Mouse (Mus musculus): ENCODE measurements around the gene Fgf4. TPM values are rescaled to one million over a fixed set of nuclear protein-coding genes. Genes with fewer than 3 reads are reported as not detected.
A peak's percentile ranks its signal among the peaks of the same experiment; 100 is the strongest.

Gene Fgf4
- not detected for total RNA-seq (2021)
- long read RNA-seq, result 0 reads

- no peak for DNase-seq (ENCODE audit: low spot score in 2 of 2)
Measured at GRCm38 (mm10) chr7:144847067-144847466, at the start of gene Fgf4. Gene Fgf4, plus strand, starts transcription at chr7:144847367.

- DNase-seq (ENCODE audit: low spot score in 2 of 2), result peak; percentile 46 to 51
Measured at GRCm38 (mm10) chr7:144798471-144798870, 48.7 kb upstream of the Fgf4 start.

- DNase-seq (ENCODE audit: low spot score in 2 of 2), result no peak
Measured at GRCm38 (mm10) chr7:144807036-144807435, 40.1 kb upstream of the Fgf4 start.

DNA sequence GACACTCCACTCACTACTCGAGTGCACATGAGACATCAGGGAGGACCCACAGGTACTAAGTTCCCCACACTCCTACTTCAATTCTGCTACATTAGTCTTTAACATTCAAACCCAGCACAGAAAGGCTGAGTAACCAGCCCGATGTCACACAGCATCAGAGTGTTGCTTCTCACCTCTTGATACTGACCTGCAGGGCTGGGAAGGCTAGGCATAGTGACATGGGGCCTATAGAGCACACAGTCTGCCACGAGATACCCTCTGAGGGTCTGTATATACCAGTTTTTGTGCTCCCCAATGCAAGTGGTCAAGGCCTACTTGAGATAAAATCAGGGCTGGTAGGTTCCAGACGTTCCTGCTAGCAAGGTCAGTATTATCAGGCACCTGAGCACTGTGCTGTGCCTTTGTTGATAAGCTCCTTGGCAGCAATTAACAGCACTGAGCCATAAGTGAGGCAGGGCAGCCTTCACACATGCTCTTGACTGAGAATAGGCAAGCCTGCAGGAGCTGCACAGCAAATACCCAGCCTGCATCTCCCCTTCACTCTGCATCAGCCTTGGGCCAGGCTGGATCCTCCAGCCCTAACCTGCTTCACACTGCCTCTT lies 39.1 kb upstream of the Fgf4 start:
- no peak for DNase-seq (ENCODE audit: low spot score in 2 of 2)

GRCm38 (mm10) chr7:144811521-144811920 lies 35.6 kb upstream of the Fgf4 start:
- DNase-seq (ENCODE audit: low spot score in 2 of 2), result no peak

DNA sequence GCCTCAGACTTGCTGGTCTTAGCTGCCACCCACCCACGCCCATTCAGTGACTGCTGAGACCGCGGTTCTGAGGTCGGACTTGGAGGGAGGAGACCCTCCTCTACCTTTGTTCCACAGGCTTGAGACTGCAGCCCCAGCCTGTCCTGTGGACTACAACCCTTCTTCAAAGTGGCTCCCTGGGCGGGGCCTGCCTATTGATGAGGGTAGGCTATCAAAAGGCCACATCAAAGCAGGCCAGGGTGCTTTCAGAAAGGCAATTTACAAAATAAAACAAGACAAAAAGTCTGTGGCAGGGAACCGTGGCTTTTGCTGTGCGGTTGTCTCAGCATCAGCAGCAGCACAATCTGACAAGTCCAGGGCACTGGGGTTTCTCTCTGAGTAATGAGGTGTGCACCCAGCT lies 25.3 kb upstream of the Fgf4 start:
- no peak for DNase-seq (ENCODE audit: low spot score in 2 of 2)

DNA sequence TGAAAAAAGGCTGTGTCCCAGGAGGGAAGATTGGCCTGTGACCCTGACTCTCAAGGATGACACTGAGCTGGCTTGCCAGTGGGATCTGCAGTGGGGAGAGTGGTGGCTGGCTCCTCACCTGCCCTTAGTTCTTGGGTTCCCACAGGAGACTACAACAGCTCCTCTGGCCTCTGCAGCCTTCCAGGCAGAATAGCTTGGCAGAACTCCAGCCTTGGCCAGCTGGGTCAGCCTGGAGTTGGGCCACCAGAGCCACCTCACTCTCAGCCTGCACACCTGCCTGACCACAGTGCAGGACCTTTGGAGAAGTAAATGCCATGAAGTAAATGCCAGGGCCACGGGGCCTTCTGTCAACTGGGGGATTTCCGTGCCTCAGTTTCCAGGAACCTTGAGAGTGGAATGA lies 23.2 kb upstream of the Fgf4 start:
- DNase-seq (ENCODE audit: low spot score in 2 of 2), result no peak

GRCm38 (mm10) chr7:144828369-144828768 lies 18.8 kb upstream of the Fgf4 start:
- DNase-seq (ENCODE audit: low spot score in 2 of 2), result no peak

DNA sequence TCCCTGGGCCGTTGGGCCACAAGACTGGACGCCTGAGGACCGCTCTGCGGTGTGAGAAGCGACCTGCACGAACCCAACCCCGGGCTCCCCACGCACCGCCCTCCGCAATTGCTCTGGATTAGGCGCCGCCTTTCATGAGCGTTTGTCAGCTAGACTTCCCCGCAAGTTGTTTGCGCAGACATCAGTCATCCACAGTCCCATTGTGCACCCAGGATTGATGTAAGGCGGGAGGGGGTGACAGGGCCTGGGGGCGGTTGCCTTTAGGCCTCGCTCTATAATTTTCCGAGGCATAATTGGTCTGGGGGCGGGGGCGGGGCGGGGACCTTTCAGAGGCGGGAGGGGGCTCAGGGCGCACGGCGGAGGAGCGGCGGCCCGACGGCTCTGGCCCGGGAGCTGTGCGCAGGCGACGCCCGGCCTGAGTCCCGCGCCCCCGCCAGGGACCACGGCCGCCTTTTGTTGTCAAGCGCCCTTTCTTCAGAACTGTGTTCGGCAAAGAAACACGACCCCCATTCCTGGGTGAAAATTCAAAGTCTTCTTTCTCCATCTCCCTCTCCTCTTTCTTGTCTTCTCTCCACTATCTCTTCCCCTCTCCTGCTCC lies 9.2 kb upstream of the Fgf4 start, which contains the start of gene Fgf3:
Gene Fgf3 (plus strand): TSS at position 193 of the 598 bp plus-strand sequence.
- DNase-seq (ENCODE audit: low spot score in 2 of 2), result no peak

- DNase-seq (ENCODE audit: low spot score in 2 of 2), result peak; percentile 19 to 22
Measured at GRCm38 (mm10) chr7:144838522-144839503, 8.4 kb upstream of the Fgf4 start.

DNA sequence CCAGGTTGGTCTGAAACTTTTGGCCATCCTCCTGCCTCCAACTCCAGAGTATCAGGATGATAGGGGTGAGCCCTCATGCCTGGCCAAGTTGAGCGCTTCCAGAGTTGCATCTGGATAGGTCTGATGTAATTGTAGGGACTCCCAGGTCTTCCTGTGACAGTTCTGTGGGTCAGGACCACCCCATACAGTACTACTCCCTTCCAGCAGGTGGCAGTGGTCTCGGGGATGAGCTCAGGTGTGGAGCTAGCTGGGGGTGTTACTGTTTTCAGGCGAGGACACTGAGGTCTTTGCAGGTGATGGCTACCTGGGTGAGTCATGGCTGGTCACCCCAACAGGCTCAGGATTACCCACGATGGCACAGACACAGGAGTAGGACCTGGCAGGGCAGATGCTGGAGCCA lies 1.0 kb upstream of the Fgf4 start:
- DNase-seq (ENCODE audit: low spot score in 2 of 2), result peak; percentile 35 to 48

GRCm38 (mm10) chr7:144851321-144851720 lies 4.2 kb downstream of the Fgf4 start:
- DNase-seq (ENCODE audit: low spot score in 2 of 2), result no peak

GRCm38 (mm10) chr7:144854966-144855365 lies 7.8 kb downstream of the Fgf4 start:
- no peak for DNase-seq (ENCODE audit: low spot score in 2 of 2)

DNA sequence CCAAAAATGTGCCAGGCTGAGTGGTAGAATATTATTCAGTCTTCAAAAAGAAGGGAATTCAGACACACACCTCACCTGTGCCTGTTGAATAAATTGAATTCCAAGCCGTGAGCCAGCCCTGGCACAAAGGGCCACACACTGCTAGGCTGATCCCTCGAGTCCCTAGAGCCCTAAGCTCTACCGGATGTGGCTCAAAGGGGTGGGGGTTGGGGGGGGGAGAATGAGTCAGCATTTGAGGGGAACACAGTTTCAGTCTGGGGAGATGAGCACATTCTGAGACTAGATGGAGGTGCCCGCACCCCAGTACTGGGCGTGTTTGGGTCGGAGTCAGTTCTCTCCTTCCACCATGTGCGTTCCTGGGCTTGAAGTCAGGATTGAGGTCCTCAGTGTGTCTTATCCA lies 10.0 kb downstream of the Fgf4 start:
- no peak for DNase-seq (ENCODE audit: low spot score in 2 of 2)

GRCm38 (mm10) chr7:144857826-144858342 lies 10.7 kb downstream of the Fgf4 start:
- DNase-seq (ENCODE audit: low spot score in 2 of 2), result no peak

DNA sequence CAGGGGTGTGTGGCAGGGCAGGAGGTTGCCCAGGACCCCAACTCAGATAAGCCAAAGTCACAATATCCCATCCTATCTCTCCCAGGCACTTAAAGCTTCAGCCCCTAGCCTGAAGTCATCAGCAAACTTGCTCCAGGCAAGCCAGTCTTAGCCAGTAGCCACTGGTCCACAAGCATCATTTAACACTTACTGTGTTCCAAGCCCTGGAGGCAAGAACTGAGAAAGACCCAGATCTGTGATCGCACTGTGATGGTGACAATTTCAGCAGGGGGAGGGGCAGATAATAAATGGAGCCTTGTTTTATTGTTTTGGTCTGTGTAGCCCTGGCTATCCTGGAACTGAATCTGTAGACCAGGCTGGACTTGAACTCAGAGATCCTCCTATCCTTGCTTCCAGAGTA lies 11.5 kb downstream of the Fgf4 start:
- no peak for DNase-seq (ENCODE audit: low spot score in 2 of 2)

DNA sequence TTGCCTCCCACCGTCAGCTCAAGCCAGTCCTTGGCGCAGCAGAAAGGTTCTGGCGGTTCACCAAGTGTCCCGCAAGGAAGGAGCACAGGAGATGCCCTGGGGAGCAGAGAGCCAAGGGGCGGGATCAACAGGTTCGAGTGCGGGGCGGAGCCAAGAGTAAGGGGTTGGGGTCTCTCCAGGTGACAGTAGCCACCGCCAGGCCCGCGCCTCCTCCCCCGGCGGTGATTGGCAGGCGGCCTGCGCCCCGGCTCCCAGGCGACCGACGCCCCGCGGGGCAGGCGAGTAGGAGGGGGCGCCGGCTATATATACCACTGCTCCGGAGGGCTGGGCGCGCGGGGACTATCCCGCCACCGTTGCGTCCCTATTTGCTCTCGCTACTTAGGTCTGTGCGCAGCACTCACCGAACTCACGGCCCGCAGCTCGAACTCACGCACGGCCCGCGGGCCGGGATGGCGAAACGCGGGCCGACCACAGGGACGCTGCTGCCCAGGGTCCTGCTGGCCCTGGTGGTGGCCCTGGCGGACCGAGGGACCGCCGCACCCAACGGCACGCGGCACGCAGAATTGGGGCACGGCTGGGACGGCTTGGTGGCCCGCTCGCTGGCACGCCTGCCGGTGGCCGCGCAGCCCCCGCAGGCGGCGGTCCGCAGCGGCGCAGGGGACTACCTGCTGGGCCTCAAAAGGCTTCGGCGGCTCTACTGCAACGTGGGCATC lies 14.0 kb downstream of the Fgf4 start:
- no peak for DNase-seq (ENCODE audit: low spot score in 2 of 2)

DNA sequence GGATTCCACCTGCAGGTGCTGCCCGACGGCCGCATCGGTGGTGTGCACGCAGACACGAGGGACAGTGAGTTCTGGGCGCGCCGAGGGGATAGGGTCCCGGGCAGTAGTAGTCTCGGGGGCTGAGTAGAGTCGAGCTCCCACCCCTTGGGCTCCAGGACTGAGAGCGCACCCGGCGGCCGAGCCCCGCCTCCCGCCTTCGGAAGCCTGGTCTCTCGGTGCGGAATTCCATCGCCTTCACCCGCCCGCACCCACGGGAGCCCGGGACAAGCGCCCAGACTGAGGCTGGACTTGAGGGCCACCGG lies 14.6 kb downstream of the Fgf4 start:
- DNase-seq (ENCODE audit: low spot score in 2 of 2), result no peak

- DNase-seq (ENCODE audit: low spot score in 2 of 2), result no peak
Measured at GRCm38 (mm10) chr7:144862126-144862525, 15.0 kb downstream of the Fgf4 start.

GRCm38 (mm10) chr7:144862712-144863111 lies 15.5 kb downstream of the Fgf4 start:
- DNase-seq (ENCODE audit: low spot score in 2 of 2), result no peak

DNA sequence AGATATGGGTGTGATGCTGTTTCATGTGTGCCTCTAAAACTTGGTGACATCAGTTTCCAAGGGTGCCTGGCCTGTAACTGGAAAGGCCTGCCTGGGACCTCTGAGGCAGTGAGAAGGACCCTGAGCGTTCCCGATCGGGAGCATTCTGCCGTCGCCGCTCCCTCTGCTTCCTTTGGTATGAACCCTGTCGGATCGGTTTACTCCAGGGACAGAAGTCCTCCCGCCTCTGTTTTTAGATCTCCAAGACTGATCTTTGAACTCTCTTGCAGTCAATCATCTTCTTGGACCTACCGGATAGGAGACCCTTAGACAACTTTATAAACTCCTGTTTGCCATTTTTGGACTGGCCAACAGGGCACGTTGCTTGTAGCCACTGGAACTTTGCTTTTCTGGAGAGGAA lies 16.0 kb downstream of the Fgf4 start:
- DNase-seq (ENCODE audit: low spot score in 2 of 2), result no peak

Measured in layer of hippocampus, postnatal 10 days (tissue).